In the genomic region with DNA sequence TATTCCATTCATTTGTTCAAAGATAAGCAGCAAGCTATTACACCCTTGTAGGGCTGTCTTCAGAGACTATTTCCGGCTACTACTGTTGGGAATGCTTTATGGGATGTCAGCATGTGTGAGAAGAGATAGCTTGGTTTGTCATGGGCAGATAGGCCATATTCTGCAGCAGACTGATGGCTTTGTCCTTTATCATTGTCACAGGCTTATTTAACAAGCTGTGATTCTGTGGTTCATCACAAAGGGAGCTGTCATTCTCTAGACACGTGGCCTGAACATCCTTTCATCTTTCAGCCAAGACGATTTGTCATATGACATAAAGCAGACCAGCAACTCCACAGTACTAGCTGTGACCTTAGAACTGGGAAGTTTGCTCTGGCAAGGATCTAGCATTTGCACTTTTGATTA, we compare ENCODE assay signal across 17 mouse cellular contexts.
DNase-seq lines count a peak whose midpoint lies in the region; ATAC-seq lines count a peak whose summit lies in the region.
"Had no signal": no experiment of that assay in that cellular context is flagged by ENCODE, and none has a peak within 500 bp of the region (broad histone marks: within the 10 kb centered on the region; RNA-seq: fewer than 3 reads in every experiment).

No protein-coding gene starts in this region.

- peak; percentile 82 for ATAC-seq in heart, embryonic 13.5 days (ENCODE audit: extremely low read depth, insufficient number of reproducible peaks, low FRiP score, low TSS enrichment)
- ATAC-seq in lung, embryonic 16.5 days (ENCODE audit: low read depth): peak; percentile 20; the same call in 1 of the 2 replicates
- peak; percentile 90 for ATAC-seq in hindbrain, embryonic 12.5 days (ENCODE audit: low FRiP score)
- peak; percentile 66; the same call in 1 of the 2 replicates for ATAC-seq in midbrain, embryonic 16.5 days
- no peak for ATAC-seq in activated CD4-positive, CD25-positive, alpha-beta regulatory T cell, adult 4 months
- ATAC-seq: CD4-positive, CD25-positive, alpha-beta regulatory T cell, adult 4 months; Patski had no signal

- under 1% methylated on average over 3 of the region's 3 CpGs for WGBS in heart, embryonic 13.5 days
- WGBS in lung, embryonic 16.5 days: 26% methylated on average over 3 of the region's 3 CpGs
- WGBS in hindbrain, embryonic 12.5 days: 36% methylated on average over 3 of the region's 3 CpGs
- 41% methylated on average over 3 of the region's 3 CpGs for WGBS in midbrain, embryonic 16.5 days

- no peak overlapping the region for H3K27ac ChIP-seq in heart, embryonic 13.5 days (replicated peaks)
- H3K27ac ChIP-seq in lung, embryonic 16.5 days (ENCODE audit: low read length): no peak overlapping the region
- H3K27ac ChIP-seq in hindbrain, embryonic 12.5 days: no peak overlapping the region
- H3K27ac ChIP-seq in midbrain, embryonic 16.5 days (ENCODE audit: low read length): no peak overlapping the region
- H3K27ac ChIP-seq: left cerebral cortex, adult 2 months; liver, embryonic 13.5 days; neural tube, embryonic 13.5 days had no signal

- H3K9me3 ChIP-seq in heart, embryonic 13.5 days: no peaks in the 10 kb centered on the region
- no peaks in the 10 kb centered on the region for H3K9me3 ChIP-seq in lung, embryonic 16.5 days (ENCODE audit: control insufficient read depth, low read length)
- no peaks in the 10 kb centered on the region for H3K9me3 ChIP-seq in hindbrain, embryonic 12.5 days (replicated peaks)
- H3K9me3 ChIP-seq in midbrain, embryonic 16.5 days (replicated peaks; ENCODE audit: control insufficient read depth, low read length, poor library complexity, severe bottlenecking): no peaks in the 10 kb centered on the region
- H3K9me3 ChIP-seq: liver, embryonic 13.5 days; neural tube, embryonic 13.5 days had no signal

- no peaks in the 10 kb centered on the region for H3K36me3 ChIP-seq in heart, embryonic 13.5 days
- no peaks in the 10 kb centered on the region for H3K36me3 ChIP-seq in lung, embryonic 16.5 days (ENCODE audit: control insufficient read depth, insufficient read depth, low read length)
- H3K36me3 ChIP-seq in hindbrain, embryonic 12.5 days: no peaks in the 10 kb centered on the region
- H3K36me3 ChIP-seq in midbrain, embryonic 16.5 days (ENCODE audit: control insufficient read depth, insufficient read depth, low read length): no peaks in the 10 kb centered on the region
- H3K36me3 ChIP-seq: liver, embryonic 13.5 days; neural tube, embryonic 13.5 days had no signal

- no peak overlapping the region for H3K4me2 ChIP-seq in heart, embryonic 13.5 days
- no peak overlapping the region for H3K4me2 ChIP-seq in lung, embryonic 16.5 days (ENCODE audit: low read depth, low read length)
- no peak overlapping the region for H3K4me2 ChIP-seq in hindbrain, embryonic 12.5 days (replicated peaks)
- no peak overlapping the region for H3K4me2 ChIP-seq in midbrain, embryonic 16.5 days (ENCODE audit: low read length)
- H3K4me2 ChIP-seq: liver, embryonic 13.5 days; neural tube, embryonic 13.5 days had no signal

- peaks cover 49% of the 10 kb centered on the region for H3K27me3 ChIP-seq in heart, embryonic 13.5 days (replicated peaks)
- H3K27me3 ChIP-seq in lung, embryonic 16.5 days (ENCODE audit: control insufficient read depth, insufficient read depth, low read depth, low read length): no peaks in the 10 kb centered on the region
- no peaks in the 10 kb centered on the region for H3K27me3 ChIP-seq in hindbrain, embryonic 12.5 days
- no peaks in the 10 kb centered on the region for H3K27me3 ChIP-seq in midbrain, embryonic 16.5 days (ENCODE audit: control insufficient read depth, insufficient read depth, low read depth, low read length)
- H3K27me3 ChIP-seq: liver, embryonic 13.5 days; neural tube, embryonic 13.5 days; Patski had no signal

- no peak overlapping the region for H3K9ac ChIP-seq in heart, embryonic 13.5 days
- no peak overlapping the region for H3K9ac ChIP-seq in lung, embryonic 16.5 days (ENCODE audit: low read length)
- no peak overlapping the region for H3K9ac ChIP-seq in hindbrain, embryonic 12.5 days
- no peak overlapping the region for H3K9ac ChIP-seq in midbrain, embryonic 16.5 days (ENCODE audit: low read depth, low read length)
- H3K9ac ChIP-seq: liver, embryonic 13.5 days; neural tube, embryonic 13.5 days had no signal

- no peak overlapping the region for H3K4me3 ChIP-seq in heart, embryonic 13.5 days
- H3K4me3 ChIP-seq in lung, embryonic 16.5 days (ENCODE audit: low read length): no peak overlapping the region
- no peak overlapping the region for H3K4me3 ChIP-seq in hindbrain, embryonic 12.5 days
- no peak overlapping the region for H3K4me3 ChIP-seq in midbrain, embryonic 16.5 days (ENCODE audit: low read depth, low read length)
- H3K4me3 ChIP-seq: left cerebral cortex, adult 2 months; liver, embryonic 13.5 days; neural tube, embryonic 13.5 days had no signal

- H3K4me1 ChIP-seq in heart, embryonic 13.5 days: peaks cover 23% of the 10 kb centered on the region
- no peaks in the 10 kb centered on the region for H3K4me1 ChIP-seq in lung, embryonic 16.5 days (replicated peaks; ENCODE audit: control insufficient read depth, insufficient read depth, low read length)
- no peaks in the 10 kb centered on the region for H3K4me1 ChIP-seq in hindbrain, embryonic 12.5 days
- no peaks in the 10 kb centered on the region; the same call in 1 of the 2 replicates for H3K4me1 ChIP-seq in midbrain, embryonic 16.5 days (ENCODE audit: control insufficient read depth, insufficient read depth, low read length)
- H3K4me1 ChIP-seq: liver, embryonic 13.5 days; neural tube, embryonic 13.5 days had no signal

- DNase-seq in heart, adult 18-20 months: no peak
- DNase-seq in lung, postnatal 36 days: no peak
- DNase-seq in right cerebral cortex, postnatal 25 days: no peak
- DNase-seq: adrenal gland, postnatal 10 days; cerebellum, adult 18-20 months; kidney, adult 2 months; liver, embryonic 13.5 days; right cerebral cortex, postnatal 14 days had no signal
